Mouse (Mus musculus) embryonic fibroblast, embryonic 13.5 days (primary cell): ENCODE measurements around the gene AI481877.

Experiments
- CTCF ChIP-seq: IDR thresholded peaks from 2 replicates; pipeline ENCODE4 v1.5.1; 2011; ENCODE audit warnings: mild to moderate bottlenecking, control low read depth, low read length, moderate library complexity, borderline replicate concordance; ENCODE audit not compliant: insufficient read depth
- POLR2A ChIP-seq: IDR thresholded peaks from 2 replicates; pipeline ENCODE4 v1.6.1; 2011; ENCODE audit warnings: low read depth, mild to moderate bottlenecking, control low read depth, low read length, moderate library complexity

- TF ChIP-seq CTCF (no peak), POLR2A (no peak)
These were observed 18.9 kb upstream of the AI481877 start for GRCm38 (mm10) chr4:59157654-59158053.
